Mouse (Mus musculus) embryo, embryonic 11.5 days (tissue): Measurements from ENCODE around the gene Prss1.
"Not testable (repeated sequence)": the region's sequence is repeated elsewhere in the genome, so short reads cannot be mapped to it uniquely, and the experiment has no call there.

Source experiments
- DNase-seq: peaks from one replicate; pipeline ENCODE4 v3.0.0-alpha.2; 2012; ENCODE audit warnings: low read depth, low spot score

The Prss1 gene

GRCm38 (mm10) chr6:41458632-41459031 lies at the start of gene Prss1:
Gene Prss1, plus strand, starts transcription at chr6:41458932.
- DNase-seq, result not testable (repeated sequence)

- DNase-seq, result not testable (repeated sequence)
Measured at GRCm38 (mm10) chr6:41442261-41442660, 16.5 kb upstream of the Prss1 start.

- not testable (repeated sequence) for DNase-seq
Measured at GRCm38 (mm10) chr6:41446045-41446444, 12.7 kb upstream of the Prss1 start, which contains the start of gene Gm10334. Gene Gm10334, minus strand, starts transcription at chr6:41446145.

DNA sequence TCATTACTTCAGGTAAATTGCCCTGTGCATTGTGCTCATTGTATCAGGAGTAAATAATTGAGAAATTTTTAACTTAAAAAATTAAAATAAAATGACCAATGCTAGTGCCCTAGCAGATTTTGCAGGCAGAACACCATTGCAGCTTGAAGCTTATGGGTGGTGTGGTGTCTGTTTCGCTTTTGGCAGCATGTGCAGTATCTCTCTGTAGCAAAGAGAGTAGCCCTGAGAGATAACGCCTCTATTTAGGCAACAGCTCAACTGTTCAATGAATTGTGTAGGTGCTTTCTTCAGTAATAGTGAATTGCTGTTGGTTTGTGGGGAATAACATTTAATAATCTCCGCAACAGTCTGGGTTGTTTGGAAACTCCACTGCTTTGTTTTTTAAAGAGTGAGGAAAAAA lies 40.6 kb downstream of the Prss1 start:
- DNase-seq, result no peak

GRCm38 (mm10) chr6:41504915-41505314 lies 46.2 kb downstream of the Prss1 start:
- DNase-seq, result no peak

DNA sequence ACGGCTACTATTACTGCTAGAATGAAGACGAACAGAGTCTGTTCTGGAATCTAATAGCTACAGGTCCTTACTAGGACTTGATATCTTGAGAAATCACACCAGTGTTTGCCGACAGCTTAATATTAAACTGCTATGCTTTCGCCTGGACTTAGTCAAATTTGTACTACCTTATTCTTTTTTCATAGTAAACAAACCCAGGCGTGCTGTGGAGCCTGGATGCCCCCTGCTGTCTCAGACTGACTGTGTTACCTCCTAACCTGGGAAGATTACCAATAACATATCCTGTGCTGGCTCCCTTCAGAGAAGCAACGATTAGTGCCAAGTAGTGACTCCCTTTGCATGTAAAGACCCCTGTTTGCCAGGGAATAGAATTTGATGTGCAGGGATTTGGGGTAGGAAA lies 46.6 kb downstream of the Prss1 start:
- DNase-seq, result no peak
